Mouse (Mus musculus) left cerebral cortex, postnatal 36 days (tissue): Measurements from ENCODE around the gene Ugt1a5. TPM values are rescaled to one million over a fixed set of nuclear protein-coding genes. Genes with fewer than 3 reads are reported as not detected.

Experiments
- DNase-seq, 2 experiments: peaks; one replicate each; pipeline ENCODE4 v3.0.0; 2021 to 2022; ENCODE audit warnings: low spot score in 2 of 2, mixed read lengths in 1 of 2
- intact Hi-C: fragments of 180-260 bp; cut with DNase I; formaldehyde crosslinking; loops from one replicate; pipeline ENCODE4 v1.15.1; 2025
- total RNA-seq, 2 experiments: library from RNA; stranded (reverse); gene quantifications; 2 replicates each; pipeline ENCODE4 v1.2.3; 2021

The Ugt1a5 gene
- total RNA-seq, 2 experiments from 2014 or later, result not detected

DNA sequence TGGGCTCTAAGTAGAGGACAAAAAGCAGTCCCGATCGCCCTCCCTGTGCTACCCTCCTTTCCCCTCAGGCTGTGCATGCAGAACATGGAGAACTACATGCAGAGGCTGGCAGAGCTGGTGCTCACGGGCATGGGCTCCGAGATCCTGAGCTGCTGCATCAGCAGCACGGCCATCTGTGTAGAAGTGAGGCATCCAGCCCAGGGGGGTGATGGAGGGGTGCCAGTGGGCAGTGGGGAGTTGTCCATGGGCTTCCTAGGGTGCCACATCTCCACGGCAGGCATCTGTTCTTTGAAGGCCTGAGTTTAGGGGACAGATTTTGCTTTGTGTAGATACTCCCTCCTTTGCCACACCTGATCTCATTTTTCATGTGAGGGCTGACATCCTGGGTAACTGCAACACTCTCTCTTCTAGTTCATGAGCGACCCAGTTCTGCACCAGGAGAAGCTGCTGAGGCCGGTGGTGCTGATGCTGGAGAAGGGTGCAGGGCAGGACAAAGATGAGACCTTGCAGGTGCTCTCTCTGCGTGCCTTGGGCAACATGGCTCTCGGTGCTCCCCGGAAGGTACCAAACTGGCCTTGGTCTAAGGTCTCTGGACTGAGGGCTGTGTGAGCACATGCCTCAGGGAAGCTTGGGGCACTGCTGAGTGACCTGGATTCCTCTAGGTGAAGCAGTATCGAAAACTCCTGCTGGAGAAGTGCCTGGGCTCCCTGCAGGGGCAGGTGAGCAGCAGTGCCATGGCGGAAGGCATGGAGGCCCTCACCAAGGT is 90.4 kb downstream of the Ugt1a5 start:
- intact Hi-C loops, result no loop called here

GRCm38 (mm10) chr1:88256886-88257663 is 91.3 kb downstream of the Ugt1a5 start:
- no peak for DNase-seq
- intact Hi-C loops, result no loop called here

More for the DNA sequence above, 90.4 kb downstream of the Ugt1a5 start:
- DNase-seq, result no peak

DNA sequence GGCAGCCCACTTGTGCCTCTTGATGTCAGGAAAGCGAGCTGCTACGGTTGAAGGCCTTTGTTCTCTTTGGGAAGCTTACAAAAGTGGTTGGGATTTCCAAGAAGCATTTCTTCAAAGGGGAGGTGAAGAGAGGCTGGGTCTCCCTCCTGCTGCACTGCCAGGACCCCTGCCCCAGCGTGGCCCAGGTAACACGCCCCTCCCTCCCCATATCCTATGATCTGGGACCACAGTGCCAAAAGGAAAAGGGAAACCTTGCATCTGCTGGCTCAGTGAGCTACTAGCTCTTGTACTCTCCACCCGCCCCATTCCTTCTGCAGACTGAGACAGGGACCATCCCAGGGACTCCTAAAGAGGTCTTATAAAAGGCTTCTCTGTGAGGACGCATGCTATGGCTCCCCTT is 91.9 kb downstream of the Ugt1a5 start:
- no peak for DNase-seq
- intact Hi-C loops, result no loop called here

DNA sequence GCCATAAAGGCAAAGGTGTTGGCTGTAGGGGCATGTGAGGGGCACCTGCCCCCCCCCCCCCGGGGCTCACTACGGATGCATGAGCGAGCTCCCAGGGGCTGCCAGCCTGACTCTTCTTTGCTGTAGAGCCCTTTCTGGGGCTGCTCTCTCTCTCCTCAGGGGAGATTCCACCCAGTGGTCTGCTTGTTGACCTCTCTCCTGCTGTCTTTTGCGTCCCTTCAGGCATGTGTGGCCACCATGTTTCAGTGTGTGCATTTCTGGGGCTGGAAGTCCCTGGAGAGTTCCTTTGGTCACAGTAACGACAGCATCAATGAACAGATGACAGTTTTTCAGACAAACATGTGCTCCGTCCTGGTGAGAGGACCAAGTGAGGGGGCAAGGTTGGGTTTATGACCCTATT is 92.5 kb downstream of the Ugt1a5 start:
- no peak for DNase-seq
- intact Hi-C loops, result no loop called here

- intact Hi-C loops, result no loop called here
- DNase-seq, result no peak
Measured at GRCm38 (mm10) chr1:88258881-88259642, 93.2 kb downstream of the Ugt1a5 start.

DNA sequence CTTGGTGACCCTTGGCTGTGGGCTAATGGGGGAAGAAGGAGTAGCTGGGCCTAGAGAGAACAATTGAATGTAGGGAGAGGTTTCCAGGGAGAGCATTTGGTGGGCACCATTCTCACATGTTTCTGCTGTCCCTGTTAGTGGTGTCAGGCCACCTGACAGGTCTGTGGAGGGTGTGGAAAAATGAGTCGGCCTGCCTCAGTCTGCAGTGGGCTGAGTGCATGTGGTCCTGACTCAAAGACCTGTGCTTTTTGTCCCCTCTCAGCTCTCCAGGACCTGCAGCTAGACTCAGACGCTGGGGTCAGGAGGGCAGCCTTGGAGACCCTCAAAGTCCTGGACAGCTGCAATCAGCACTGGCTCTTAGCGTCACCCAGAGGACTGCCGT is 93.8 kb downstream of the Ugt1a5 start:
- DNase-seq, result no peak
- intact Hi-C loops, result no loop called here

GRCm38 (mm10) chr1:88260114-88260513 is 94.3 kb downstream of the Ugt1a5 start:
- no peak for DNase-seq

GRCm38 (mm10) chr1:88260604-88261377 is 95.0 kb downstream of the Ugt1a5 start:
- no peak for DNase-seq

More at GRCm38 (mm10) chr1:88260114-88260513, 94.3 kb downstream of the Ugt1a5 start:
- intact Hi-C loops, result no loop called here

DNA sequence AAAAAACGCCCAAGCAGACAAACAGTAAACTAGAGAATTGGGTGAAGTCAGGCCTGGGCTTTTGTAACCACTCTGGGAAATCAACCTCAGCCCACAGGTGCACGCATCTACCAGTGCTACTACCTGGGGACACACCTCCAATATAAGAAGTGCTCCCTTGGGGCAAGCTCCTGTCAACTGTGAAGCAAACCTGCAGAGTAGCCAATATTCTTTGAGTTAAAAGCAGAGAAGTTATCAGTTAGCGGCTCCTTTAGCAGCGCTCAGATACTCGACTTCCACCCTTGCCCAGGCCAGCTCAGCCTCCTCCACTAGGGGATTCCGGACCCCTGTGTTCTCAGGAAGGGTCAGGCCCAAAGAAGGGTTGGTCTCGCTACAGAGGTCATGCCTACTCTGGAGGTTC is 95.9 kb downstream of the Ugt1a5 start:
- intact Hi-C loops, result no loop called here
- no peak for DNase-seq

More at GRCm38 (mm10) chr1:88260604-88261377, 95.0 kb downstream of the Ugt1a5 start:
- intact Hi-C loops, result no loop called here

DNA sequence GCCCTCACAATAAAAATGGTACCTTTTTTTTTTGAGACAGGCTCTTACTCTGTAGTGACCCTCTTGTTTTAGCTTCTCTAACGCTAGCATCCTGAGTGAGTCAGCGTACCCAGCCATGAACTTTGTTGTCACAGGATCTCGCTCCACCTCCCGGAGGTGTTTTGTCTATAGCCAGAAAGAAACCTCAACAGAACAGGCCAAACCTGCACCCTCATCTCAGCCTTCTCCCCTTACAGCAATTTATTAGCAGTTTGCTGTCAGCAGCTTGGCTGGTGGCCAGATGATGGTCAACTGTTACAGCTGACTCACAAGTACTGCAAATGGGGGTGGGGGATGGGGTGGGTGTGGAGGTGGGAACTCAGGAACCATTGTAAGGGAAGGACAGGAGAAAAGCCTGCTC is 96.4 kb downstream of the Ugt1a5 start:
- DNase-seq, result no peak

GRCm38 (mm10) chr1:88262961-88263360 is 97.1 kb downstream of the Ugt1a5 start:
- intact Hi-C loops, result no loop called here
- DNase-seq, result no peak

More for the DNA sequence above, 96.4 kb downstream of the Ugt1a5 start:
- intact Hi-C loops, result no loop called here

GRCm38 (mm10) chr1:88263778-88264177 is 98.0 kb downstream of the Ugt1a5 start:
- intact Hi-C loops, result no loop called here
- DNase-seq, result no peak

- intact Hi-C loops, result no loop called here
- DNase-seq, result no peak
Measured at GRCm38 (mm10) chr1:88264237-88264868, 98.5 kb downstream of the Ugt1a5 start.

DNA sequence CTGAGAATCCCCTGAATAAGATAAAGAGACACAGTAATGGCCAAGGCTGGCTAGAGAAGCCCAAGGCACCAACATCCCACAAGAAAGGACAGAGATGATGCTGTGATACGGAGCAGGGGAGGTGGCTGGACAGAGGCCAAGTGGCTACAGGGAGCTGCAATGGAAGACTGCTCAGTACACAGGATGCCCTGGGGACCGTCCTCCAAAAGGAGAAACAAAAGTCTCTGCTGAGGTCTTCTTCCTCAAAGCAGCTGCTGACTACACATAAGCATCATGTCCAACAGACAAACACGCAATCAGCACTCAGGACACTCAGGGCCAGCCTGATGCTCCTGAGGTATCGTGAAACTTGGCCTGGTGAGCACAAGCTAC is 99.0 kb downstream of the Ugt1a5 start:
- no peak for DNase-seq
- intact Hi-C loops, result no loop called here

DNA sequence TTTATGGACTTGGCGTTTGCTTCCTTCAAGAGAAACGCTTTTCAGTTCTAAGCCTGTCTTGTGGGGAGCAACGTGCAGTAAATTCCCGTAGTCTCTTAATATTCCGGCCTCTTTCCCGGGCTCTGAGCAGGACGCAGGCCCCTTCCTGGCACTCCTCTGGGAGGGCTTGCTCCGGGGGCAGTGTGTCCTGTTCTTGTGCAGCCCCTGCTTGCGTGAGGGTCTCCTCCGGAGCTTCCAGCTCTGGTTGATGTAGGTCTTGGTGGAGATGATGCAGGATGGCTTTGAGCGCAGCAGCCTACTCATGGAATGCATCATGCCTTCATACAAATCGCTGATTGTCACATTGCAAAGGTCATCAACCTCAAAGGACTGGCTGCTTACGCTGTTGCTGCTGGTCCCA is 100.3 kb downstream of the Ugt1a5 start:
- intact Hi-C loops, result no loop called here
- no peak for DNase-seq

- intact Hi-C loops, result no loop called here
- no peak for DNase-seq
Measured at GRCm38 (mm10) chr1:88267489-88267888, 101.7 kb downstream of the Ugt1a5 start.

GRCm38 (mm10) chr1:88268070-88268469 is 102.3 kb downstream of the Ugt1a5 start:
- no peak for DNase-seq
- intact Hi-C loops, result no loop called here
